Mouse (Mus musculus) erythroblast, embryonic 14.5 days (primary cell): ENCODE measurements around the gene Litaf.

ENCODE experiments used
- GATA1 ChIP-seq: IDR thresholded peaks from 2 replicates; pipeline ENCODE4 v1.6.1; 2012; ENCODE audit warnings: low read length, inconsistent platforms, mixed read lengths
- TAL1 ChIP-seq: IDR thresholded peaks from 3 replicates; pipeline ENCODE4 v1.6.1; 2012; ENCODE audit warnings: low read length, inconsistent platforms, mixed read lengths

DNA sequence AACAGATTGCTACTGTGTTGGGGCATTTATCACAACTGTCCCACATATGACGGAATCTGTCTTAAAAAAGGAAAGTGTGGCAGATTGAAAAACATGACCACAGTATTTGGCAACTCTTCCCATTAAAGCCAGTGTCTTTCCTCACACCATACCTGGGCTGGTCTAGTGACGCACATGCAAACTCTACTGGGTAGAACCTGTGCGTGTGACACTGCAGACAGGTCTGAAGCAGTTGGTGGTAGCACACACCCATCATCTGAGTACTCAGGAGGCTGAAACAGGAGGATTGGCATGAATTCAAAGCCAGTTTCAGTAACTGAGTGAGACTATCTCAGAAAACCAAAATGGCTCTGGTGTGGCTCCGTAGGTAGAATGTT is 43.9 kb downstream of the Litaf start:
- no peak for TF ChIP-seq GATA1
- TF ChIP-seq TAL1 = no peak
